Comparison of ENCODE assay signal across 8 mouse cellular contexts in the genomic region with DNA sequence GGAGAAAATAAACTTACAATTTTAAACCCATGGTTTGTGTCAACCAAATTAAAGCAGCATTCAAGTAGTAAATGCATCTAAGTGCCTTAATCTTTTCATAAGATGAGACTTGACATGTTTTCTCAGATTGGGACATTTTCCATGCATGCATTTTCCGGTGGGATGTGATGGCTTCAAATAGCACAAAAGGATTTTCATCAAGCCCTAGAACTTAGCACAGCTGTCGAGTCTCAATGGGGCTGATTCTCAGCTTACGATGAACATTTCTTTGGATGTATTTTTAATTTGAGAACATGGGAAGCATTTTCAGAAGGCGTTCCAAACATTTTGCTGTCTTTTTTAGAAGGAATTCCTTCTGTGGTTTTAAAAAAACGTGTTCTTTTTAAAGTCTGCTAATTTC. TPM values are rescaled to one million over a fixed set of nuclear protein-coding genes. Genes with fewer than 3 reads are reported as not detected.
A peak's percentile ranks its signal among the peaks of the same experiment; 100 is the strongest.
DNase-seq lines count a peak whose midpoint lies in the region; ATAC-seq and TF ChIP-seq lines count a peak whose summit lies in the region.
"Had no signal": no experiment of that assay in that cellular context is flagged by ENCODE, and none has a peak within 500 bp of the region (broad histone marks: within the 10 kb centered on the region; RNA-seq: fewer than 3 reads in every experiment).

No protein-coding gene starts in this region.

- TF ChIP-seq CTCF in C2C12 (IDR thresholded peaks at IDR 0.05; ENCODE audit: control insufficient read depth, insufficient read depth, insufficient read length): no peak
- no peak for TF ChIP-seq CTCF in embryonic fibroblast, embryonic 13.5 days (IDR thresholded peaks at IDR 0.05; ENCODE audit: borderline replicate concordance, insufficient read depth, low read length)

- no peak overlapping the region for H3ac ChIP-seq in C2C12 (ENCODE audit: control insufficient read depth, insufficient read length, low read depth)

- no peak overlapping the region for H3K4me3 ChIP-seq in intestine, embryonic 14.5 days (ENCODE audit: low read depth, low read length)
- no peak overlapping the region for H3K4me3 ChIP-seq in intestine, embryonic 16.5 days (ENCODE audit: low read length)
- H3K4me3 ChIP-seq in C2C12 (ENCODE audit: insufficient read depth, poor library complexity, severe bottlenecking): peak overlapping the region; percentile 25
- no peak overlapping the region for H3K4me3 ChIP-seq in embryonic fibroblast, embryonic 13.5 days (ENCODE audit: insufficient read depth, low read length)
- H3K4me3 ChIP-seq: neural tube, embryonic 13.5 days had no signal

- WGBS in intestine, embryonic 14.5 days: 30% methylated on average over 5 of the region's 5 CpGs
- 44% methylated on average over 5 of the region's 5 CpGs for WGBS in intestine, embryonic 16.5 days

- H3K27me3 ChIP-seq in intestine, embryonic 14.5 days (replicated peaks; ENCODE audit: control insufficient read depth, insufficient read depth, low read length): no peaks in the 10 kb centered on the region
- H3K27me3 ChIP-seq in intestine, embryonic 16.5 days (replicated peaks; ENCODE audit: control insufficient read depth, insufficient read depth, low read length): no peaks in the 10 kb centered on the region
- no peaks in the 10 kb centered on the region for H3K27me3 ChIP-seq in C2C12 (ENCODE audit: control insufficient read depth, insufficient read depth, insufficient read length)
- H3K27me3 ChIP-seq: neural tube, embryonic 13.5 days had no signal

- H3K9me3 ChIP-seq in intestine, embryonic 14.5 days (ENCODE audit: control insufficient read depth, low read length): no peaks in the 10 kb centered on the region
- no peaks in the 10 kb centered on the region for H3K9me3 ChIP-seq in intestine, embryonic 16.5 days (ENCODE audit: control insufficient read depth, low read length)
- H3K9me3 ChIP-seq: neural tube, embryonic 13.5 days had no signal

- H3K4me1 ChIP-seq in intestine, embryonic 14.5 days (replicated peaks; ENCODE audit: control insufficient read depth, insufficient read depth, low read length): no peaks in the 10 kb centered on the region; the same call in 1 of the 2 replicates
- no peaks in the 10 kb centered on the region for H3K4me1 ChIP-seq in intestine, embryonic 16.5 days (ENCODE audit: control insufficient read depth, insufficient read depth, low read length)
- H3K4me1 ChIP-seq in embryonic fibroblast, embryonic 13.5 days (ENCODE audit: control insufficient read depth, insufficient read depth, low read length): no peaks in the 10 kb centered on the region
- H3K4me1 ChIP-seq: neural tube, embryonic 13.5 days had no signal

- H3K79me2 ChIP-seq in C2C12 (ENCODE audit: control insufficient read depth, insufficient read depth): peaks cover 7% of the 10 kb centered on the region

- H3K4me2 ChIP-seq in intestine, embryonic 14.5 days (ENCODE audit: low read length): no peak overlapping the region
- no peak overlapping the region for H3K4me2 ChIP-seq in intestine, embryonic 16.5 days (ENCODE audit: low read depth, low read length)
- H3K4me2 ChIP-seq: neural tube, embryonic 13.5 days had no signal

- ATAC-seq in intestine, embryonic 14.5 days (replicated peaks; ENCODE audit: low FRiP score, low TSS enrichment, low read depth): no peak
- ATAC-seq in intestine, embryonic 16.5 days: no peak

- H3K79me3 ChIP-seq in C2C12 (ENCODE audit: low read depth): peaks cover 2% of the 10 kb centered on the region

- no peak for DNase-seq in intestine, embryonic 14.5 days (ENCODE audit: low spot score)
- peak; percentile 29 for DNase-seq in 3T3-L1 (ENCODE audit: low read depth, low spot score)
- no peak for DNase-seq in urinary bladder, postnatal 14 days (ENCODE audit: low spot score)
- DNase-seq in embryo, embryonic 10 days (ENCODE audit: low spot score): no peak

- H3K36me3 ChIP-seq in intestine, embryonic 14.5 days (ENCODE audit: control insufficient read depth, insufficient read depth, low read length): no peaks in the 10 kb centered on the region
- H3K36me3 ChIP-seq in intestine, embryonic 16.5 days (ENCODE audit: control insufficient read depth, insufficient read depth, low read length): no peaks in the 10 kb centered on the region
- no peaks in the 10 kb centered on the region for H3K36me3 ChIP-seq in C2C12 (ENCODE audit: control insufficient read depth, insufficient read depth)
- H3K36me3 ChIP-seq: neural tube, embryonic 13.5 days had no signal

- H3K27ac ChIP-seq in intestine, embryonic 14.5 days (ENCODE audit: low read depth): peak overlapping the region; percentile 48; the same call in 1 of the 2 replicates
- H3K27ac ChIP-seq in intestine, embryonic 16.5 days (ENCODE audit: low read length): no peak overlapping the region
- peak overlapping the region; percentile 83 for H3K27ac ChIP-seq in embryonic fibroblast, embryonic 13.5 days (ENCODE audit: insufficient read depth, low read length)
- H3K27ac ChIP-seq: neural tube, embryonic 13.5 days had no signal

- no peak overlapping the region for H3K9ac ChIP-seq in intestine, embryonic 14.5 days (ENCODE audit: low read length)
- no peak overlapping the region for H3K9ac ChIP-seq in intestine, embryonic 16.5 days (ENCODE audit: low read depth, low read length)
- H3K9ac ChIP-seq: neural tube, embryonic 13.5 days had no signal

- no peak for TF ChIP-seq POLR2A in embryonic fibroblast, embryonic 13.5 days (IDR thresholded peaks at IDR 0.05; ENCODE audit: low read depth, low read length)

TF ChIP-seq in C2C12, 6 proteins besides CTCF, POLR2A, EP300 and RAD21:
- TF ChIP-seq MYOD1 (IDR thresholded peaks at IDR 0.05; ENCODE audit: control insufficient read depth, insufficient read length, low read depth): no peak
- no peak for TF ChIP-seq MYOG (IDR thresholded peaks at IDR 0.05; ENCODE audit: control insufficient read depth, extremely low read depth, insufficient read length)
- TF ChIP-seq USF1 (IDR thresholded peaks at IDR 0.05; ENCODE audit: low read depth): no peak
- TF ChIP-seq MAX (IDR thresholded peaks at IDR 0.05): no peak
- TF ChIP-seq FOSL1 (IDR thresholded peaks at IDR 0.05; ENCODE audit: insufficient read depth, low read length, poor library complexity, severe bottlenecking): no peak
- TF ChIP-seq CEBPB (IDR thresholded peaks at IDR 0.05; ENCODE audit: low read depth): no peak

RNA-seq across cellular contexts. Expression of a gene that starts 1.3 kb away (rescaled TPM):
- polyA plus RNA-seq in intestine, embryonic 14.5 days (2014; fragmentation: Nextera tagmentation; extraction: Ambion mirVana): 0.51 and 0.60 TPM in 2 replicates
- polyA plus RNA-seq in intestine, embryonic 16.5 days (2015; fragmentation: Nextera tagmentation; extraction: Ambion mirVana): 0.51 and 0.62 TPM in 2 replicates
- 3.1 TPM for polyA plus RNA-seq in C2C12 (2012; fragmentation: generic; extraction: Trizol)
- 3.9 and 4.2 TPM in 2 replicates for polyA plus RNA-seq in embryonic fibroblast, embryonic 13.5 days (2011; ENCODE audit: insufficient read length, low read depth, missing spikeins)
